Mouse (Mus musculus): ENCODE results near the gene Rgs7.
A peak's percentile ranks its signal among the peaks of the same experiment; 100 is the strongest.

Rgs7 gene

GRCm38 (mm10) chr1:175491861-175492682, at the start of gene Rgs7:
Rgs7 (minus strand) TSS chr1:175492500.
- peak; percentile 88 for DNase-seq

GRCm38 (mm10) chr1:175540700-175541099, 48.4 kb upstream of the Rgs7 start:
- DNase-seq, result no peak

- no peak for DNase-seq
Observed at GRCm38 (mm10) chr1:175537321-175537720, 45.0 kb upstream of the Rgs7 start.

- DNase-seq, result no peak
Observed at GRCm38 (mm10) chr1:175529858-175530257, 37.6 kb upstream of the Rgs7 start.

- no peak for DNase-seq
Observed at GRCm38 (mm10) chr1:175524626-175525294, 32.5 kb upstream of the Rgs7 start.

- no peak for DNase-seq
Observed at GRCm38 (mm10) chr1:175523572-175523971, 31.3 kb upstream of the Rgs7 start.

GRCm38 (mm10) chr1:175514543-175514942, 22.2 kb upstream of the Rgs7 start:
- DNase-seq, result no peak

- no peak for DNase-seq
Observed at GRCm38 (mm10) chr1:175512173-175512572, 19.9 kb upstream of the Rgs7 start.

GRCm38 (mm10) chr1:175509989-175510388, 17.7 kb upstream of the Rgs7 start:
- no peak for DNase-seq

GRCm38 (mm10) chr1:175492683-175493043, 363 bp upstream of the Rgs7 start:
- DNase-seq, result no peak

- DNase-seq, result no peak
Observed at GRCm38 (mm10) chr1:175491511-175491860, 814 bp downstream of the Rgs7 start.

- no peak for DNase-seq
Observed at GRCm38 (mm10) chr1:175485109-175485508, 7.2 kb downstream of the Rgs7 start.

- DNase-seq, result no peak
Observed at GRCm38 (mm10) chr1:175473060-175473459, 19.2 kb downstream of the Rgs7 start.

- no peak for DNase-seq
Observed at GRCm38 (mm10) chr1:175469087-175469788, 23.1 kb downstream of the Rgs7 start.

GRCm38 (mm10) chr1:175464566-175464965, 27.7 kb downstream of the Rgs7 start:
- no peak for DNase-seq

GRCm38 (mm10) chr1:175462351-175462750, 29.9 kb downstream of the Rgs7 start:
- DNase-seq, result no peak

GRCm38 (mm10) chr1:175454041-175454636, 38.2 kb downstream of the Rgs7 start:
- DNase-seq, result no peak

GRCm38 (mm10) chr1:175448017-175448416, 44.3 kb downstream of the Rgs7 start:
- DNase-seq, result no peak

- peak; percentile 69 for DNase-seq
Observed at GRCm38 (mm10) chr1:175442939-175443338, 49.4 kb downstream of the Rgs7 start.

- no peak for DNase-seq
Observed at GRCm38 (mm10) chr1:175442025-175442424, 50.3 kb downstream of the Rgs7 start.

- DNase-seq, result no peak
Observed at GRCm38 (mm10) chr1:175433622-175434204, 58.6 kb downstream of the Rgs7 start.

GRCm38 (mm10) chr1:175433128-175433527, 59.2 kb downstream of the Rgs7 start:
- DNase-seq, result peak; percentile 50
